Mouse (Mus musculus) ovary, postnatal 10 days (tissue): ENCODE results near the gene Mecr.

Experiments used
- DNase-seq: peaks from one replicate; pipeline ENCODE4 v3.0.0; 2022; ENCODE audit warnings: low spot score

Gene Mecr

GRCm38 (mm10) chr4:131890692-131891091, 47.4 kb downstream of the Mecr start:
- no peak for DNase-seq

GRCm38 (mm10) chr4:131897109-131897508, 53.8 kb downstream of the Mecr start:
- DNase-seq: no peak

GRCm38 (mm10) chr4:131897787-131898186, 54.5 kb downstream of the Mecr start:
- no peak for DNase-seq

- DNase-seq: no peak
Measured at GRCm38 (mm10) chr4:131898503-131899179, 55.4 kb downstream of the Mecr start.

GRCm38 (mm10) chr4:131899180-131899554, 55.9 kb downstream of the Mecr start:
- DNase-seq: no peak

- no peak for DNase-seq
Measured at GRCm38 (mm10) chr4:131901090-131901489, 57.8 kb downstream of the Mecr start.

- DNase-seq: no peak
Measured at GRCm38 (mm10) chr4:131904478-131904877, 61.2 kb downstream of the Mecr start.

- no peak for DNase-seq
Measured at GRCm38 (mm10) chr4:131906423-131906822, 63.2 kb downstream of the Mecr start.

GRCm38 (mm10) chr4:131907912-131908311, 64.6 kb downstream of the Mecr start:
- no peak for DNase-seq

- DNase-seq: no peak
Measured at GRCm38 (mm10) chr4:131910237-131910994, 67.1 kb downstream of the Mecr start.

- no peak for DNase-seq
Measured at GRCm38 (mm10) chr4:131911521-131911920, 68.3 kb downstream of the Mecr start.

GRCm38 (mm10) chr4:131913526-131913925, 70.3 kb downstream of the Mecr start:
- no peak for DNase-seq

- no peak for DNase-seq
Measured at GRCm38 (mm10) chr4:131914046-131914643, 70.9 kb downstream of the Mecr start.

- no peak for DNase-seq
Measured at GRCm38 (mm10) chr4:131914891-131915469, 71.7 kb downstream of the Mecr start.

- no peak for DNase-seq
Measured at GRCm38 (mm10) chr4:131915821-131916328, 72.6 kb downstream of the Mecr start.

- no peak for DNase-seq
Measured at GRCm38 (mm10) chr4:131916425-131916824, 73.2 kb downstream of the Mecr start.

- no peak for DNase-seq
Measured at GRCm38 (mm10) chr4:131917010-131917555, 73.8 kb downstream of the Mecr start.
